15 mouse cellular contexts compared by ENCODE assay signal in genomic region chr9:46503321-46504132, GRCm38 (mm10).
DNase-seq lines count a peak whose midpoint lies in the region; ATAC-seq and TF ChIP-seq lines count a peak whose summit lies in the region.
"Had no signal": no experiment of that assay in that cellular context is flagged by ENCODE, and none has a peak within 500 bp of the region (broad histone marks: within the 10 kb centered on the region; RNA-seq: fewer than 3 reads in every experiment).

No protein-coding gene starts in this region.

- DNase-seq in hindbrain, embryonic 10.5 days (ENCODE audit: low spot score) = peak; percentile 20
- no peak for DNase-seq in hindbrain, postnatal 0 days (ENCODE audit: low spot score)
- DNase-seq in adrenal gland, postnatal 36 days = peak; percentile 33 to 35
- peak; percentile 65 for DNase-seq in forebrain, postnatal 0 days
- no peak for DNase-seq in yolk sac, embryonic 10.5 days (ENCODE audit: low spot score)
- DNase-seq in embryonic facial prominence, embryonic 10.5 days (ENCODE audit: low spot score) = no peak
- DNase-seq in heart, postnatal 25 days (ENCODE audit: low spot score) = no peak
- DNase-seq: B cell, adult 2 months; cerebellum, adult 2 months; heart, adult 11 months; kidney, postnatal 14 days; retina, postnatal 1 day; thymus, adult 18-20 months had no signal

- no peak for ATAC-seq in hindbrain, postnatal 0 days
- ATAC-seq in forebrain, postnatal 0 days = peak; percentile 74
- peak; percentile 56; the same call in 1 of the 2 replicates for ATAC-seq in midbrain, embryonic 15.5 days (replicated peaks)

- TF ChIP-seq CTCF in hindbrain, postnatal 0 days (IDR thresholded peaks at IDR 0.05; ENCODE audit: low read depth) = no peak
- no peak for TF ChIP-seq CTCF in forebrain, postnatal 0 days (IDR thresholded peaks at IDR 0.05; ENCODE audit: low read depth)

- H3K27ac ChIP-seq in hindbrain, embryonic 10.5 days = peak overlapping the region; percentile 66
- no peak overlapping the region for H3K27ac ChIP-seq in hindbrain, postnatal 0 days
- 0 out of 2 replicates have a peak overlapping the region, but pooled peaks have one; percentile 1 for H3K27ac ChIP-seq in forebrain, postnatal 0 days (ENCODE audit: low read depth, low read length)
- peak overlapping the region; percentile 34 for H3K27ac ChIP-seq in midbrain, embryonic 15.5 days
- no peak overlapping the region for H3K27ac ChIP-seq in embryonic facial prominence, embryonic 10.5 days (replicated peaks)
- H3K27ac ChIP-seq: liver, embryonic 14.5 days had no signal

- no peaks in the 10 kb centered on the region for H3K36me3 ChIP-seq in hindbrain, embryonic 10.5 days
- H3K36me3 ChIP-seq in hindbrain, postnatal 0 days (ENCODE audit: insufficient read depth, low read length) = no peaks in the 10 kb centered on the region
- H3K36me3 ChIP-seq in forebrain, postnatal 0 days (ENCODE audit: insufficient read depth) = no peaks in the 10 kb centered on the region
- no peaks in the 10 kb centered on the region for H3K36me3 ChIP-seq in midbrain, embryonic 15.5 days (replicated peaks)
- H3K36me3 ChIP-seq in embryonic facial prominence, embryonic 10.5 days (replicated peaks) = no peaks in the 10 kb centered on the region

- intact Hi-C loops in heart, postnatal 25 days (cut with DNase I) = no loop called here

- H3K27me3 ChIP-seq in hindbrain, embryonic 10.5 days (ENCODE audit: insufficient read depth, poor library complexity, severe bottlenecking) = peaks cover 24% of the 10 kb centered on the region
- H3K27me3 ChIP-seq in hindbrain, postnatal 0 days (ENCODE audit: insufficient read depth, low read length) = no peaks in the 10 kb centered on the region
- no peaks in the 10 kb centered on the region for H3K27me3 ChIP-seq in forebrain, postnatal 0 days (ENCODE audit: insufficient read depth, low read length)
- H3K27me3 ChIP-seq in midbrain, embryonic 15.5 days (replicated peaks) = 0 out of 2 replicates have a peak, but pooled peaks cover 4% of the 10 kb centered on the region
- H3K27me3 ChIP-seq in embryonic facial prominence, embryonic 10.5 days (replicated peaks; ENCODE audit: low read depth, poor library complexity, severe bottlenecking) = peaks cover 17% of the 10 kb centered on the region

- H3K9ac ChIP-seq in hindbrain, postnatal 0 days (replicated peaks; ENCODE audit: low read length) = no peak overlapping the region
- H3K9ac ChIP-seq in forebrain, postnatal 0 days = no peak overlapping the region
- H3K9ac ChIP-seq in midbrain, embryonic 15.5 days = no peak overlapping the region
- H3K9ac ChIP-seq: liver, embryonic 14.5 days had no signal

- no peak overlapping the region for H3K4me2 ChIP-seq in hindbrain, postnatal 0 days (ENCODE audit: low read depth, low read length)
- H3K4me2 ChIP-seq in forebrain, postnatal 0 days (ENCODE audit: low read depth) = no peak overlapping the region
- H3K4me2 ChIP-seq in midbrain, embryonic 15.5 days = no peak overlapping the region

- peaks cover 45% of the 10 kb centered on the region for H3K4me1 ChIP-seq in hindbrain, embryonic 10.5 days (replicated peaks)
- H3K4me1 ChIP-seq in hindbrain, postnatal 0 days (ENCODE audit: insufficient read depth, low read length) = peaks cover 6% of the 10 kb centered on the region; the same call in 1 of the 2 replicates
- peaks cover 7% of the 10 kb centered on the region for H3K4me1 ChIP-seq in forebrain, postnatal 0 days (ENCODE audit: insufficient read depth)
- peaks cover 25% of the 10 kb centered on the region for H3K4me1 ChIP-seq in midbrain, embryonic 15.5 days
- H3K4me1 ChIP-seq in embryonic facial prominence, embryonic 10.5 days = 0 out of 2 replicates have a peak, but pooled peaks cover 5% of the 10 kb centered on the region

- H3K4me3 ChIP-seq in hindbrain, embryonic 10.5 days = no peak overlapping the region
- H3K4me3 ChIP-seq in hindbrain, postnatal 0 days (ENCODE audit: low read length) = no peak overlapping the region
- H3K4me3 ChIP-seq in forebrain, postnatal 0 days (ENCODE audit: low read depth, low read length) = no peak overlapping the region
- H3K4me3 ChIP-seq in midbrain, embryonic 15.5 days = no peak overlapping the region
- H3K4me3 ChIP-seq in embryonic facial prominence, embryonic 10.5 days = no peak overlapping the region

- 58% methylated on average over 8 of the region's 8 CpGs for WGBS in hindbrain, embryonic 10.5 days
- WGBS in hindbrain, postnatal 0 days = 38% methylated on average over 8 of the region's 8 CpGs
- 43% methylated on average over 8 of the region's 8 CpGs for WGBS in forebrain, postnatal 0 days
- 41% methylated on average over 8 of the region's 8 CpGs for whole genome bisulfite sequencing in midbrain, embryonic 15.5 days
- WGBS in embryonic facial prominence, embryonic 10.5 days = 76% methylated on average over 8 of the region's 8 CpGs

- H3K9me3 ChIP-seq in hindbrain, embryonic 10.5 days = no peaks in the 10 kb centered on the region
- no peaks in the 10 kb centered on the region for H3K9me3 ChIP-seq in hindbrain, postnatal 0 days (ENCODE audit: low read length)
- no peaks in the 10 kb centered on the region for H3K9me3 ChIP-seq in forebrain, postnatal 0 days (ENCODE audit: low read length)
- H3K9me3 ChIP-seq in midbrain, embryonic 15.5 days = no peaks in the 10 kb centered on the region
- no peaks in the 10 kb centered on the region for H3K9me3 ChIP-seq in embryonic facial prominence, embryonic 10.5 days

Comparison
In these comparisons a context has a peak if more than half of its experiments do, and no peak if none do; other contexts are left out.
1. DNase-seq: peak in hindbrain, embryonic 10.5 days (single experiment), adrenal gland, postnatal 36 days (2 of 2) and forebrain, postnatal 0 days (single experiment); none in hindbrain, postnatal 0 days (single experiment), yolk sac, embryonic 10.5 days (single experiment), embryonic facial prominence, embryonic 10.5 days (single experiment) and heart, postnatal 25 days (single experiment).
2. H3K27ac ChIP-seq: peak in hindbrain, embryonic 10.5 days (single experiment), forebrain, postnatal 0 days (single experiment) and midbrain, embryonic 15.5 days (single experiment); none in hindbrain, postnatal 0 days (single experiment) and embryonic facial prominence, embryonic 10.5 days (single experiment).